Mouse (Mus musculus) heart, embryonic 11.5 days (tissue): ENCODE measurements at regions not wholly inside any gene's neighbourhood (a gene's known extent, or its start where the extent isn't known, plus 50 kb on each side); places are given as distances from the start of the nearest gene placed in this dataset.
A peak's percentile ranks its signal among the peaks of the same experiment; 100 is the strongest.

ENCODE experiments used
- ATAC-seq: fragments of 200-750 bp; cut with Nextera tagmentation; replicated peaks from 2 replicates; pipeline ENCODE4 v1.8.0; 2017; ENCODE audit warnings: moderate library complexity; ENCODE audit not compliant: insufficient number of reproducible peaks, low FRiP score, low TSS enrichment
- H3K27ac ChIP-seq: fragments of 300-500 bp; sonication (generic); 2 replicates; pipeline ENCODE4 v1.5.1; 2014; ENCODE audit warnings: mild to moderate bottlenecking, low read depth, low read length
- H3K27me3 ChIP-seq: fragments of 300-500 bp; sonication (generic); 2 replicates; pipeline ENCODE4 v1.6.1; 2014; ENCODE audit warnings: mild to moderate bottlenecking, low read length, mixed read lengths; ENCODE audit not compliant: control insufficient read depth, insufficient read depth
- H3K36me3 ChIP-seq: fragments of 300-500 bp; sonication (generic); 2 replicates; pipeline ENCODE4 v1.6.1; 2014; ENCODE audit warnings: mild to moderate bottlenecking, low read length, moderate library complexity, mixed read lengths; ENCODE audit not compliant: control insufficient read depth, insufficient read depth
- H3K4me1 ChIP-seq: fragments of 300-500 bp; sonication (generic); 2 replicates; pipeline ENCODE4 v1.6.1; 2014; ENCODE audit warnings: low read length; ENCODE audit not compliant: control insufficient read depth, insufficient read depth
- H3K4me2 ChIP-seq: fragments of 300-500 bp; sonication (generic); 2 replicates; pipeline ENCODE4 v1.6.1; 2014; ENCODE audit warnings: mild to moderate bottlenecking, moderate library complexity
- H3K4me3 ChIP-seq: fragments of 300-500 bp; sonication (generic); 2 replicates; pipeline ENCODE4 v1.5.1; 2014; ENCODE audit warnings: low read depth, low read length
- H3K9ac ChIP-seq: fragments of 300-500 bp; sonication (generic); 2 replicates; pipeline ENCODE4 v1.6.1; 2014; ENCODE audit warnings: mild to moderate bottlenecking, low read depth, low read length, moderate library complexity
- H3K9me3 ChIP-seq: fragments of 300-500 bp; sonication (generic); replicated peaks from 2 replicates; pipeline ENCODE4 v1.6.1; 2016; ENCODE audit warnings: low read length; ENCODE audit not compliant: control insufficient read depth
- WGBS: fragments of 180-500 bp; shearing (Covaris S2); extraction: QIAGEN DNeasy Blood & Tissue Kit; methylation state at CpG from one replicate; pipeline ENCODE4 v1.1.7; 2014; ENCODE audit not compliant: insufficient replicate concordance; 5-methylcytosine and 5-hydroxymethylcytosine counted together

DNA sequence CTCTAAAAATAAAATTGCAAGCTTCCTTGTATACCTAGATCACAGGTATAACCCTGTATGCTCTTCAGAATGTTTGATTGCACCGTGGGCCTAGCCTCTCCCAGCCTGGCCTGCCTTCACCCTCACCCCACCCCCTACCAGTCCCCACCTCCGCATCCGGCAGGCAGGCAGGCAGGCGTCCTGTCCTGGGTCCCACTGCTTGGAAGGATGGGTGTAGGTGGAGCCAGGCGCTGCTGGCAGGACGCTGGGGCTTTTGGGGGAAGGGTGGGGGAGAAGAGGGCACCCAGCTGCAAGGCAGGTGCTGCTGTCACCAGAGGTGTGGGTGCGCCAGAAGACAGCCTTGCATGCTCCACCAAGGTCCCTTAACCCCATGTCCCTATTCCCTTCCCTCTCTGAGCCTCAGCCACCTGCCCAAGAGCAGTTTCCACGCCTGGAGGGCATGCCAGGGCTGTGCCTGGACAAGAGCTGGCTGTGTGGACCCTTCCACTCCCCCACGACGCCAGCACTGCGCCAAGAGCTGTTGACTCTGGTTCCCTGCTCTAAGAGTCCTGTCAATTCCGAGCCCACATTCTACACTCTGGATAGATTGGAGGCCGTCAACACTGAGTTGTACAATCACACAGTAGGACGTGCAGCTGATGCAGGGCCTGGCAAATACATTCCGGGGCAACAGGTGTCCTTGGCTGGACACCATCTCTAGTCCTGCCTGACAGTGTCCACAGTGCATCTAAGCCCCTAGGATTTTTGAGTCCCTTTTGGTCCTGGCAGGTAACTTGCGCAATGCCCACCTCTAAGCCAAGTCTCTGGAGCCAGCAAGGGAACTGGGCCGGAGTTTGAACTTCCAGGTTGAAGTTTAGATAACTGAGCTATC, 170.0 kb upstream of the Id2 start:
- H3K27me3 ChIP-seq: no peaks in the 10 kb centered on the region
- H3K27ac ChIP-seq: no peak overlapping the region

GRCm38 (mm10) chr12:25265560-25266525, 168.9 kb upstream of the Id2 start:
- Histone ChIP-seq H3K9ac (no peak overlapping the region), H3K4me2 (no peak overlapping the region), H3K36me3 (no peaks in the 10 kb centered on the region), H3K9me3 (no peaks in the 10 kb centered on the region), H3K27ac (no peak overlapping the region), H3K4me3 (no peak overlapping the region), H3K4me1 (peaks cover 34% of the 10 kb centered on the region), H3K27me3 (no peaks in the 10 kb centered on the region)
- 54% methylated on average over 11 of the region's 11 CpGs for WGBS
- no peak for ATAC-seq

More for the DNA sequence above, 170.0 kb upstream of the Id2 start:
- Histone ChIP-seq H3K9me3 (no peaks in the 10 kb centered on the region), H3K4me3 (no peak overlapping the region), H3K9ac (no peak overlapping the region), H3K4me2 (no peak overlapping the region), H3K36me3 (no peaks in the 10 kb centered on the region), H3K4me1 (peaks cover 34% of the 10 kb centered on the region)
- 53% methylated on average over 17 of the region's 17 CpGs for WGBS
- no peak for ATAC-seq

- H3K27ac ChIP-seq: no peak overlapping the region
- H3K4me3 ChIP-seq: no peak overlapping the region
- H3K9me3 ChIP-seq: no peaks in the 10 kb centered on the region
- H3K4me1 ChIP-seq: peaks cover 32% of the 10 kb centered on the region
- no peak overlapping the region for H3K9ac ChIP-seq
- no peak for ATAC-seq
- H3K27me3 ChIP-seq: no peaks in the 10 kb centered on the region
- WGBS: 83% methylated on average over 13 of the region's 13 CpGs
- no peak overlapping the region for H3K4me2 ChIP-seq
- no peaks in the 10 kb centered on the region for H3K36me3 ChIP-seq
These were observed 168.1 kb upstream of the Id2 start for GRCm38 (mm10) chr12:25265066-25265465.

GRCm38 (mm10) chr12:25264408-25264807, 167.5 kb upstream of the Id2 start:
- no peak overlapping the region for H3K27ac ChIP-seq
- no peaks in the 10 kb centered on the region for H3K9me3 ChIP-seq
- no peak overlapping the region for H3K4me3 ChIP-seq
- H3K9ac ChIP-seq: no peak overlapping the region
- 90% methylated on average over 3 of the region's 3 CpGs for WGBS
- no peak overlapping the region for H3K4me2 ChIP-seq
- no peaks in the 10 kb centered on the region for H3K36me3 ChIP-seq
- ATAC-seq: no peak
- no peaks in the 10 kb centered on the region for H3K27me3 ChIP-seq
- peaks cover 26% of the 10 kb centered on the region for H3K4me1 ChIP-seq

DNA sequence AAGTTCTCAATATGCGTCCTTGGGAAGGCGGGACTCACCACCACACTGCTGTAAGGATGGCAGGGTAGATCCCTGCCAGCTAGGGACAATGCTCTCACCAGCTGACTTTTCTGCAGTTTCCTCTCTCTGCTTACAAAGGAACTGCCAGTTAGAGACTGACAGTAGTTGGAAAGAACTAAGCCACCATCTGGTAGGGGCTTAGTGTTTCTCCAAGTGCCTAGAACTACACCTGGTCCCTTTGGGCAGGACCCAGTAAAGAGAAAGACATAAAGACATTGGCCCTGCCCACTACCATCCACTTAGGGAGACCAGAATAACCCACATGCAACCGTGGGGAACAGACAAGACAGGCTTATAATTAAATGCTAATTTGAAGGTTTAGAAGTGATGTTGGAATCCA, 165.5 kb upstream of the Id2 start:
- H3K9ac ChIP-seq: no peak overlapping the region

DNA sequence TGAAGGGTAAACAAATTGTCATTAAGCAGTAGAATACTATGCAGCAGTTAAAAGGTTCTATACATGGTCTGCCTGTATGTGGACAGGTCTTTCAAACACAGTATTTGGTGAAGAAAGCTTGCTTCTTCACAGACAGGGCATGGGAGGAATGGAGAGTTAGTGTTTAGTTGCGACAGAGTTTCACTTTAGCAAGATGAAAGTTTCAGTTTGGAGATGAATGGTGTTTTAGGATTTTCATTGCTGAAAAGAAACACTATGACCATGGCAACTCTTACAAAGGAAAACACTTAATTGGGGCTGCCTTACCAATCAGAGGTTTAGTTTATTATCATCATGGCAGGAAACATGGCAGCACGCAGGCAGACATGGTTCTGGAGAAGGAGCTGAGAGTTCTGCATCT, 162.2 kb upstream of the Id2 start:
- no peak overlapping the region for H3K4me2 ChIP-seq
- WGBS: 81% methylated on average over 2 of the region's 2 CpGs
- no peaks in the 10 kb centered on the region for H3K36me3 ChIP-seq
- H3K27ac ChIP-seq: no peak overlapping the region
- H3K4me1 ChIP-seq: 0 out of 2 replicates have a peak, but pooled peaks cover 7% of the 10 kb centered on the region
- no peak overlapping the region for H3K4me3 ChIP-seq
- no peak for ATAC-seq
- H3K9me3 ChIP-seq: no peaks in the 10 kb centered on the region
- no peaks in the 10 kb centered on the region for H3K27me3 ChIP-seq
- H3K9ac ChIP-seq: no peak overlapping the region

More for the DNA sequence above, 165.5 kb upstream of the Id2 start:
- WGBS: 85% methylated on average over 3 of the region's 3 CpGs
- Histone ChIP-seq H3K4me1 (peaks cover 15% of the 10 kb centered on the region), H3K4me3 (no peak overlapping the region), H3K27ac (no peak overlapping the region), H3K9me3 (no peaks in the 10 kb centered on the region), H3K36me3 (no peaks in the 10 kb centered on the region), H3K27me3 (no peaks in the 10 kb centered on the region), H3K4me2 (no peak overlapping the region)
- ATAC-seq: no peak

- 0 out of 2 replicates have a peak, but pooled peaks have one; percentile 31 for ATAC-seq
- Histone ChIP-seq H3K27ac (no peak overlapping the region), H3K36me3 (no peaks in the 10 kb centered on the region)
These were observed 159.3 kb upstream of the Id2 start for GRCm38 (mm10) chr12:25256268-25256667.

DNA sequence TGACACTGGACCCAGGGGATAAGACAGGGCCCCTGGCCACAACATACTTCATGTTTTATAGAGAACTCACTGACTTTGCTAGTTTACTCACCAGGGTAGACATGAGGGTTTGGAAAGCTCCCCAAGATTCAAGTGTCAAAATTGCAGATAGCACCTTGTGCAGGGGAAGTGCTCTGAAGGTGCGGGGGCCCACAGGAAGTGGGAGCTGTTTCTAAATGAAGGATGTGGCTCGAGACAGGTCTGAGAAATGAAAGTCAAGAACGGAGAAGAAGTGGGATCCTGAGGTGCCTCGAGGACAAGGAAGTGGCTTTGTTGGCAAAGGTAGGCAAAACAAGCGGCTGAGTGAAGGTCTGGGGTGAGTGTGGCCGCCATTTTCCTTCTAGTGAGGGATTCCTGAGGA, 157.8 kb upstream of the Id2 start:
- H3K27me3 ChIP-seq: no peaks in the 10 kb centered on the region
- H3K4me1 ChIP-seq: 0 out of 2 replicates have a peak, but pooled peaks cover 7% of the 10 kb centered on the region
- no peaks in the 10 kb centered on the region for H3K36me3 ChIP-seq
- H3K4me2 ChIP-seq: no peak overlapping the region
- 79% methylated on average over 6 of the region's 6 CpGs for WGBS
- H3K27ac ChIP-seq: no peak overlapping the region
- no peak for ATAC-seq
- no peak overlapping the region for H3K4me3 ChIP-seq
- H3K9me3 ChIP-seq: peaks cover 7% of the 10 kb centered on the region
- no peak overlapping the region for H3K9ac ChIP-seq

More at GRCm38 (mm10) chr12:25256268-25256667, 159.3 kb upstream of the Id2 start:
- Histone ChIP-seq H3K4me3 (no peak overlapping the region), H3K4me2 (no peak overlapping the region), H3K27me3 (no peaks in the 10 kb centered on the region), H3K9ac (no peak overlapping the region), H3K4me1 (0 out of 2 replicates have a peak, but pooled peaks cover 7% of the 10 kb centered on the region), H3K9me3 (peaks cover 7% of the 10 kb centered on the region)
- WGBS: 18% methylated on average over 6 of the region's 6 CpGs
